Mouse (Mus musculus) heart, adult 2 months (tissue): ENCODE measurements around the gene Zfp428.

Experiments
- CTCF ChIP-seq: fragments of 200-600 bp; IDR thresholded peaks from 2 replicates; pipeline ENCODE4 v1.8.1; 2022; ENCODE audit warnings: antibody characterized with exemption, mild to moderate bottlenecking, moderate library complexity
- EP300 ChIP-seq: fragments of 200-500 bp; IDR thresholded peaks from 2 replicates; pipeline ENCODE4 v1.6.1; 2011; ENCODE audit warnings: low read depth, low read length, control low read depth; ENCODE audit not compliant: insufficient read depth

DNA sequence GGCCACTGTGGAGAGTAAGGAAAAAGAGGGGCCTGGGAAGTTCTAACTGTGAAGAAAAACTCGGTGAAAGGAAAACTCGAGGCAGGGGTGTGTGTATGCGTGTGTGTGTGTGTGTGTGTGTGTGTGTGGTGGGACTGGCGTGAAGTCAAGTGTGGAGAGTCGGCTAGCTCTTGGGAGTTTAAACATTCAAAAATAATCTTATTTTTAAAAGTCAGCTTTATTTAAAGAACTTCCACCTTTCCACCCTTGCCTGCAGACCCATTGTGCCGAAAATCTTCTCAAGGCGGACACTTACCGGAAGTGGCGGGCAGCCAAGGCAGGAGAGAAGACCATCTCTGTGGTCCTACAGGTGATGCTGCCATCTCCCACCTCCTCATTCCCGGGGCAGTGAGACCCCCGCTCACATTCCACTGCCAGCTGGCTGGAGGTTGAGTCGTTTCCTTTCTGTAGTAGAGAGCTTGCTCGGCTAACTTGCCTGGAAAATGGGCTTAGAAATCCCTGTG, 40.8 kb downstream of the Zfp428 start:
- no peak for TF ChIP-seq CTCF
- no peak for TF ChIP-seq EP300
